Mouse (Mus musculus) olfactory bulb, adult 2 months (tissue): ENCODE results near the gene Fcgr4. TPM values are rescaled to one million over a fixed set of nuclear protein-coding genes. Genes with fewer than 3 reads are reported as not detected.
"Not testable (repeated sequence)": the region's sequence is repeated elsewhere in the genome, so short reads cannot be mapped to it uniquely, and the experiment has no call there.

Source experiments
- H3K27ac ChIP-seq: fragments of 200-500 bp; 2 replicates; pipeline ENCODE4 v1.5.1; 2012; ENCODE audit warnings: low read depth, low read length; ENCODE audit not compliant: insufficient read depth
- H3K4me1 ChIP-seq: fragments of 200-500 bp; 2 replicates; pipeline ENCODE4 v1.6.1; 2012; ENCODE audit warnings: low read length; ENCODE audit not compliant: control insufficient read depth, insufficient read depth
- H3K4me3 ChIP-seq: fragments of 200-500 bp; 2 replicates; pipeline ENCODE4 v1.5.1; 2012; ENCODE audit warnings: mild to moderate bottlenecking, low read depth, low read length, moderate library complexity; ENCODE audit not compliant: insufficient read depth
- WGBS: fragments of 180-500 bp; shearing (Covaris S2); methylation state at CpG from one replicate; pipeline ENCODE4 v1.1.7; 2018; 5-methylcytosine and 5-hydroxymethylcytosine counted together
- polyA plus RNA-seq: library from polyadenylated mRNA; stranded (reverse); fragments of >200 nt; gene quantifications from 2 replicates; pipeline ENCODE4 v1.2.4, GENCODE M21; 2012; ENCODE audit warnings: low replicate concordance; ENCODE audit not compliant: missing spikeins, insufficient read depth, insufficient read length

Fcgr4 gene
- polyA plus RNA-seq, 1 experiment: not detected

GRCm38 (mm10) chr1:171077955-171078354 is 59.2 kb downstream of the Fcgr4 start:
- not testable (repeated sequence) for H3K4me3 ChIP-seq, H3K4me1 ChIP-seq, H3K27ac ChIP-seq
- 1% methylated on average over 19 of the region's 27 CpGs for WGBS

GRCm38 (mm10) chr1:171078419-171078818 is 59.7 kb downstream of the Fcgr4 start:
- not testable (repeated sequence) for H3K4me1 ChIP-seq, H3K27ac ChIP-seq, H3K4me3 ChIP-seq
- WGBS: 18% methylated on average over 12 of the region's 12 CpGs

GRCm38 (mm10) chr1:171079345-171079744 is 60.6 kb downstream of the Fcgr4 start:
- not testable (repeated sequence) for H3K4me3 ChIP-seq, H3K4me1 ChIP-seq, H3K27ac ChIP-seq
- 0% methylated on average over 1 of the region's 35 CpGs for WGBS

Other genes with a start within 250 kb of the Fcgr4 start
- gene Atf6, start 151.1 kb upstream of the Fcgr4 start, polyA plus RNA-seq: not detected in 2 replicates
- not detected in 2 replicates for gene Gm26620, start 133.9 kb upstream of the Fcgr4 start, polyA plus RNA-seq
- not detected in 2 replicates for gene Dusp12, start 133.4 kb upstream of the Fcgr4 start, polyA plus RNA-seq
- not detected in 2 replicates for gene Fcrlb, start 106.0 kb upstream of the Fcgr4 start, polyA plus RNA-seq
- not detected in 2 replicates for gene Fcrla, start 91.3 kb upstream of the Fcgr4 start, polyA plus RNA-seq
- not detected in 2 replicates for gene Fcgr2b, start 42.4 kb upstream of the Fcgr4 start, polyA plus RNA-seq
- not detected in 2 replicates for gene Fcgr3, start 46.0 kb downstream of the Fcgr4 start, polyA plus RNA-seq
- gene Cfap126, start 95.0 kb downstream of the Fcgr4 start, polyA plus RNA-seq: not detected in 2 replicates
- not detected in 2 replicates for gene Sdhc, start 131.7 kb downstream of the Fcgr4 start, polyA plus RNA-seq
- not detected in 2 replicates for gene Mpz, start 131.8 kb downstream of the Fcgr4 start, polyA plus RNA-seq
- 326 and 491 TPM in 2 replicates for gene Pcp4l1, start 177.3 kb downstream of the Fcgr4 start, polyA plus RNA-seq
- gene Nr1i3, start 195.1 kb downstream of the Fcgr4 start, polyA plus RNA-seq: not detected in 2 replicates
- gene Tomm40l, start 203.6 kb downstream of the Fcgr4 start, polyA plus RNA-seq: not detected in 2 replicates
- not detected in 2 replicates for gene Apoa2, start 206.1 kb downstream of the Fcgr4 start, polyA plus RNA-seq
- not detected in 2 replicates for gene Fcer1g, start 215.4 kb downstream of the Fcgr4 start, polyA plus RNA-seq
- gene Adamts4, start 231.5 kb downstream of the Fcgr4 start, polyA plus RNA-seq: not detected in 2 replicates
- gene Ndufs2, start 232.5 kb downstream of the Fcgr4 start, polyA plus RNA-seq: 704 TPM in 1 of 2 replicates, not detected in the other